Mouse (Mus musculus): ENCODE measurements at regions not wholly inside any gene's neighbourhood (a gene's known extent, or its start where the extent isn't known, plus 50 kb on each side); places are given as distances from the start of the nearest gene placed in this dataset.
A peak's percentile ranks its signal among the peaks of the same experiment; 100 is the strongest.

DNA sequence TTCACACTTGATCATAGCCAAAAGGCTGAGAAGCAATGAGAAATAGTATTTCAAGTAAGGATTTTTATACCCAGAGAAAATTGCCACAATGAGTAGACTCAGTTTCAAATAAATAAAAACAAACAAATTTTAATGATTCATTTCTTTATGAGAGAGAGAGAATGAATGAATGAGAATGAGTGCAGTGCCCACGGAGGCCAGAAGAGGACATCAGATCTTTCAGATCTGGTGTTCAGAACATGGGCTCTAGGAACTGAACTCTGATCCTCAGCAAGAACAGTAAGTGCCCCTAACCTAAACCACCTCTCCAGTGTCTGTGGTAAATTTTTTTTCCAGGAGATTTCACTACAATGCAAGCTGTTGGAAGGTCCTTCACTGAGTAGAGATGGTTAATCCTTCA, 185.5 kb upstream of the Runx1 start:
- 95% methylated on average over 1 of the region's 1 CpGs for WGBS
- no peak overlapping the region for H3K4me2 ChIP-seq (ENCODE audit: low read depth, low read length, poor library complexity, severe bottlenecking)
- no peaks in the 10 kb centered on the region for H3K36me3 ChIP-seq (ENCODE audit: insufficient read depth, low read length)
- H3K9ac ChIP-seq (replicated peaks; ENCODE audit: low read length, poor library complexity, severe bottlenecking), result no peak overlapping the region
- no peaks in the 10 kb centered on the region for H3K4me1 ChIP-seq (ENCODE audit: insufficient read depth, low read length)
- TF ChIP-seq CTCF (IDR thresholded peaks at IDR 0.05), result no peak
- H3K9me3 ChIP-seq (ENCODE audit: low read length), result no peaks in the 10 kb centered on the region
- ATAC-seq (ENCODE audit: low FRiP score) (no peak), DNase-seq (ENCODE audit: low spot score) (no peak)
- H3K27ac ChIP-seq (ENCODE audit: low read depth, low read length), result no peak overlapping the region
- no peak overlapping the region for H3K4me3 ChIP-seq (ENCODE audit: low read depth, low read length)
- no peaks in the 10 kb centered on the region for H3K27me3 ChIP-seq (ENCODE audit: insufficient read depth, low read length)

GRCm38 (mm10) chr16:93006321-93006984, 180.5 kb upstream of the Runx1 start:
- Histone ChIP-seq H3K36me3 (ENCODE audit: insufficient read depth, low read length) (no peaks in the 10 kb centered on the region), H3K4me1 (ENCODE audit: insufficient read depth, low read length) (no peaks in the 10 kb centered on the region), H3K27me3 (ENCODE audit: insufficient read depth, low read length) (no peaks in the 10 kb centered on the region), H3K27ac (ENCODE audit: low read depth, low read length) (no peak overlapping the region), H3K9ac (replicated peaks; ENCODE audit: low read length, poor library complexity, severe bottlenecking) (no peak overlapping the region), H3K4me2 (ENCODE audit: low read depth, low read length, poor library complexity, severe bottlenecking) (peak overlapping the region; percentile 26; the same call in 1 of the 2 replicates), H3K9me3 (ENCODE audit: low read length) (no peaks in the 10 kb centered on the region), H3K4me3 (ENCODE audit: low read depth, low read length) (no peak overlapping the region)
- DNase-seq (ENCODE audit: low spot score) (no peak), ATAC-seq (ENCODE audit: low FRiP score) (no peak)
- WGBS, result 13% methylated on average over 21 of the region's 21 CpGs
- TF ChIP-seq CTCF (IDR thresholded peaks at IDR 0.05), result no peak

- ATAC-seq (ENCODE audit: low FRiP score), result no peak
Observed at GRCm38 (mm10) chr16:93005470-93005869, 179.5 kb upstream of the Runx1 start.

GRCm38 (mm10) chr16:93003830-93004229, 177.9 kb upstream of the Runx1 start:
- 88% methylated on average over 4 of the region's 4 CpGs for WGBS
- TF ChIP-seq CTCF (IDR thresholded peaks at IDR 0.05), result no peak
- no peak overlapping the region for H3K9ac ChIP-seq (replicated peaks; ENCODE audit: low read length, poor library complexity, severe bottlenecking)
- no peak overlapping the region for H3K4me2 ChIP-seq (ENCODE audit: low read depth, low read length, poor library complexity, severe bottlenecking)
- DNase-seq (ENCODE audit: low spot score), result no peak
- no peak overlapping the region for H3K27ac ChIP-seq (ENCODE audit: low read depth, low read length)
- H3K36me3 ChIP-seq (ENCODE audit: insufficient read depth, low read length), result no peaks in the 10 kb centered on the region
- no peak overlapping the region for H3K4me3 ChIP-seq (ENCODE audit: low read depth, low read length)
- no peak for ATAC-seq (ENCODE audit: low FRiP score)
- no peaks in the 10 kb centered on the region for H3K27me3 ChIP-seq (ENCODE audit: insufficient read depth, low read length)
- H3K9me3 ChIP-seq (ENCODE audit: low read length), result no peaks in the 10 kb centered on the region
- no peaks in the 10 kb centered on the region for H3K4me1 ChIP-seq (ENCODE audit: insufficient read depth, low read length)

More at GRCm38 (mm10) chr16:93005470-93005869, 179.5 kb upstream of the Runx1 start:
- WGBS, result 12% methylated on average over 8 of the region's 8 CpGs
- Histone ChIP-seq H3K4me1 (ENCODE audit: insufficient read depth, low read length) (no peaks in the 10 kb centered on the region), H3K9me3 (ENCODE audit: low read length) (no peaks in the 10 kb centered on the region), H3K4me3 (ENCODE audit: low read depth, low read length) (no peak overlapping the region), H3K27me3 (ENCODE audit: insufficient read depth, low read length) (no peaks in the 10 kb centered on the region), H3K4me2 (ENCODE audit: low read depth, low read length, poor library complexity, severe bottlenecking) (no peak overlapping the region), H3K27ac (ENCODE audit: low read depth, low read length) (no peak overlapping the region), H3K9ac (replicated peaks; ENCODE audit: low read length, poor library complexity, severe bottlenecking) (no peak overlapping the region), H3K36me3 (ENCODE audit: insufficient read depth, low read length) (no peaks in the 10 kb centered on the region)
- no peak for DNase-seq (ENCODE audit: low spot score)
- TF ChIP-seq CTCF (IDR thresholded peaks at IDR 0.05), result no peak

DNA sequence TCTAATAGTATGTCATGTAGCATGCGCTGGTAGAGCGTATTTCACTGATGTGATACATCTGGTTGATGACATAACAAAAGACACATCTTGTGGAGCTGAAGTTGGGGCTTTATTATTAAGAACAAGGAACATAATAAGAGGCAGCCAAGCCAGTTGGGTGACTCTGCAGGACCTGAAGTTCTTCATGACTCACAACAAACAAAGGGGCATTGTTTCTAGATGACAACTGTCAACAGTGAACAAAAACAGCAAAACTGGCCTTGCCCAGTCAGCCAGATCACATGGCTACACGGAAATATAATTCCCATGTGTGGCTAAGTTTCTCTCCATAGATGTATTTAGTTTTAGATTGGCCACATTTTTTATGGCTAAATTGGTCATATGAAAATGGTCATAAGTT, 172.7 kb upstream of the Runx1 start:
- no peak overlapping the region for H3K4me2 ChIP-seq (ENCODE audit: low read depth, low read length, poor library complexity, severe bottlenecking)
- H3K4me3 ChIP-seq (ENCODE audit: low read depth, low read length), result no peak overlapping the region
- no peak for TF ChIP-seq CTCF (IDR thresholded peaks at IDR 0.05)
- H3K27ac ChIP-seq (ENCODE audit: low read depth, low read length), result no peak overlapping the region
- H3K9me3 ChIP-seq (ENCODE audit: low read length), result no peaks in the 10 kb centered on the region
- H3K4me1 ChIP-seq (ENCODE audit: insufficient read depth, low read length), result no peaks in the 10 kb centered on the region
- ATAC-seq (ENCODE audit: low FRiP score) (no peak), DNase-seq (ENCODE audit: low spot score) (no peak)
- no peak overlapping the region for H3K9ac ChIP-seq (replicated peaks; ENCODE audit: low read length, poor library complexity, severe bottlenecking)
- no peaks in the 10 kb centered on the region for H3K27me3 ChIP-seq (ENCODE audit: insufficient read depth, low read length)
- no peaks in the 10 kb centered on the region for H3K36me3 ChIP-seq (ENCODE audit: insufficient read depth, low read length)
- WGBS, result 92% methylated on average over 3 of the region's 3 CpGs

DNA sequence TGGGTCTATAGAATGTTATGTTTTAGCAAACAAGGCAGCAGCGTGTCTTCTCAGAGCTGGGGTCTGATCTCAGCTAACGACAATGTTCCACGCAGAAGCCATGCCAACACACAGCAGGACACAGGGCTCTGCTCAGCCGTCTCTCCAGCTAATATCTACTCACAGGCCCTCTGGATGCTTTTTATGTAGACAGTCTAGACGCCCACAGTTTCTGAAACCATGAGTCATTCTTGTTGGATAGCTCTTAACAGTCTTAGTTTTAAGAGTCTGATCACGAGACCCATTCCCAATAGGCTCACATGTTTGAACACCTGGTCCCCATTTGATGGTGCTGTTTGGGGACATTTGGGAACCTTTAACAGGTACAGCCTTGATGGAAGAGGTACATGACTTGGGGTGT, 171.7 kb upstream of the Runx1 start:
- Histone ChIP-seq H3K27me3 (ENCODE audit: insufficient read depth, low read length) (no peaks in the 10 kb centered on the region), H3K4me2 (ENCODE audit: low read depth, low read length, poor library complexity, severe bottlenecking) (no peak overlapping the region), H3K27ac (ENCODE audit: low read depth, low read length) (no peak overlapping the region), H3K4me3 (ENCODE audit: low read depth, low read length) (no peak overlapping the region), H3K9ac (replicated peaks; ENCODE audit: low read length, poor library complexity, severe bottlenecking) (no peak overlapping the region), H3K36me3 (ENCODE audit: insufficient read depth, low read length) (no peaks in the 10 kb centered on the region), H3K9me3 (ENCODE audit: low read length) (no peaks in the 10 kb centered on the region), H3K4me1 (ENCODE audit: insufficient read depth, low read length) (no peaks in the 10 kb centered on the region)
- 84% methylated on average over 6 of the region's 6 CpGs for WGBS
- ATAC-seq (ENCODE audit: low FRiP score), result no peak
- TF ChIP-seq CTCF (IDR thresholded peaks at IDR 0.05), result no peak
- no peak for DNase-seq (ENCODE audit: low spot score)
